Mouse (Mus musculus): ENCODE results near the gene Olfr1375.
"Not testable (repeated sequence)": the region's sequence is repeated elsewhere in the genome, so short reads cannot be mapped to it uniquely, and the experiment has no call there.

The Olfr1375 gene

GRCm38 (mm10) chr11:51047809-51048208 is at the start of gene Olfr1375:
TSS of gene Olfr1375 (plus strand) at chr11:51048109.
- DNase-seq (ENCODE audit: low read depth, low spot score) = not testable (repeated sequence)

DNA sequence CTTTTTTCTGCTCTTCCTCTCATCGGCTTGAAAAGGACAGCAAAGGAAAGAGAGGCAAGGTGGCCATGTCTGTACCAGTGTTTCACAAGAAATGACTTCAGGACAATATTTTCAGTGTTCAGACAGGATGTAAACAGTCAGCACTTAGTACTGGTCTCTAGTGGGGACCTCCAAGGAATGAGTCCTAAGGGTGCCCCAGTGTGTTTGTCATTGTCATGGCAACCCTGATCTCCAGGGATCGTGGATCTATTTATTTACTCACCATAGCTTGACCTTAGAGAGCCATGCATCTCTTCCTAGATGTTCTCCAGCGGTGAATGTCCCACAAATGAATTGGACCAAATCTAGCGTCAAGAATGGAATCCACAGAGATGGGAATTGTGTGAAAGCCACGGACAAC is 44.6 kb upstream of the Olfr1375 start, which contains the start of gene Olfr51:
Gene Olfr51, plus strand, starts transcription at position 301 of the 400 bp plus-strand sequence.
- no peak for DNase-seq (ENCODE audit: low read depth, low spot score)

DNA sequence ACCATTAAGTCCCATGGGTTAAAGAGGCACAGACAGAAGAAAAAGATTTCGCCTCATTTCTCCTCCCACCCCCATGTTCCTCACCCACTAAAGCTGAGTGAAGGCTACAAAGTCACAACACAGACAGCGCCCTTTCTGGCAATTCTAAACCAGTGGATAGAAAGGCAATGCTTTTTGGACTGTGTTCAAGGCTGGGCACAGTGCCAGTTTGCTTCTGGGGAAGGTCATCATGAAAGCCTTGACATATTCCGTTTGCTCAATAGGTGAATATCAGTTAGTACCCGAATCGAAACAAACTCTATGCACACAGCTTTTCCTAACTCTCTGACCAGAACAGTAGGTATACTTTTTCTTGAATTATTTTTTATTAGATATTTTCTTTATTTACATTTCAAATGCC is 36.1 kb upstream of the Olfr1375 start:
- DNase-seq (ENCODE audit: low read depth, low spot score) = no peak

DNA sequence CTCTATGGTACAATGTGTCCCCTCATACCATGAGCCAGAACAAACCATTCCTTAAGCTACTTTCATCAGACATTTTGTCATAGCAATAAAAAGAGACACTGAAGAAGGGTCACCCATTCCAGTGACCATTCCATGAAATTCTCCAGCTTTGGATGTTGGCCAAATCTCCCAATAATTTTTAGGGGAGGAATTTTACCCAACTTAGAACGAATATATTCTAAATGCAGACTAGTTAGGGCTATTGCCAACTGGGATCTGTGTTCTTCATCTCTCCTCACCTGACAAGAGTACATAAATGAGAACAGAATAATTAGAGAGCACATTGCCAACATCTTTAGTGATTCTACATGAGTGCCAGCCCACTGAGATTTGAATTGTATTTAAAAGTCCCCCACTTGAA is 34.0 kb upstream of the Olfr1375 start, which contains the start of gene Olfr54:
Gene Olfr54, plus strand, starts transcription at position 301 of the 400 bp plus-strand sequence.
- DNase-seq (ENCODE audit: low read depth, low spot score) = no peak

GRCm38 (mm10) chr11:51016341-51016740 is 31.6 kb upstream of the Olfr1375 start:
- DNase-seq (ENCODE audit: low read depth, low spot score) = no peak

DNA sequence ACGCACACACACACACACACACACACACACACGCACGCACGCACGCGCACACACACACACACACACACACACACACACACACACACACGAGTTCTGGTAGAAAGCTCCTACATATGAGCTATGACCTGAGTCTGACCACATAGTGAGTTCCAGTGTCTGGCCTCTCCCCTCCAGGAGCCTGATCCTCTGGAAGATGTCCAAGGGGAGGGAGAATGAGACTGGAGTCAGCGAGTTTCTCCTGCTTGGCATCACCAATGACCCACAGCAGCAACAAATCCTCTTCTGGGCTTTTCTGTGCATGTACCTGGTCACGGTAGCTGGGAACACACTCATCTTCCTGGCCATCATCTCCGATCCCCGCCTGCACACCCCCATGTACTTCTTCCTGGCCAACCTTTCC is 21.1 kb upstream of the Olfr1375 start:
- DNase-seq (ENCODE audit: low read depth, low spot score) = not testable (repeated sequence)

GRCm38 (mm10) chr11:51029381-51029780 is 18.5 kb upstream of the Olfr1375 start:
- not testable (repeated sequence) for DNase-seq (ENCODE audit: low read depth, low spot score)

- no peak for DNase-seq (ENCODE audit: low read depth, low spot score)
Observed at GRCm38 (mm10) chr11:51030225-51030624, 17.7 kb upstream of the Olfr1375 start.

- peak; percentile 24 for DNase-seq (ENCODE audit: low read depth, low spot score)
Observed at GRCm38 (mm10) chr11:51032851-51033250, 15.1 kb upstream of the Olfr1375 start.

DNA sequence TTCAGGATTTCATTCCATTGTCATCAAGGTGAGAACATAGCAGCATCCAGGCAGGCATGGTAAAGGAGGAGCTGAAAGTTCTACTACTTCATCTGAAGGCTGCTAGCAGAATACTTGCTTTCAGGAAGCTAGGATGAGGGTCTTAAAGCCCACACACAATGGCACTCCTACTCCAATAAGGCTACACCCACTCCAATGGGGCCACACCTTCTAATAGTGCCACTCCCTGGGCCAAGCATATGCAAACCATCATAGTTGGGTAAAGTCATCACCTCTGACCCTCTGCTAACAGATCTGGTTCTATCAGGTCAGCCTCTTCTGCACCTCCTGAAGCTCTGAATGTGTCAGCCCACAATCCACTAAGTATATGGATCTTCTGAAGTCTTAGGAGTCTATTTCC is 13.8 kb upstream of the Olfr1375 start:
- DNase-seq (ENCODE audit: low read depth, low spot score) = not testable (repeated sequence)

- no peak for DNase-seq (ENCODE audit: low read depth, low spot score)
Observed at GRCm38 (mm10) chr11:51035951-51036350, 12.0 kb upstream of the Olfr1375 start.

GRCm38 (mm10) chr11:51044776-51045175 is 3.1 kb upstream of the Olfr1375 start:
- DNase-seq (ENCODE audit: low read depth, low spot score) = not testable (repeated sequence)

DNA sequence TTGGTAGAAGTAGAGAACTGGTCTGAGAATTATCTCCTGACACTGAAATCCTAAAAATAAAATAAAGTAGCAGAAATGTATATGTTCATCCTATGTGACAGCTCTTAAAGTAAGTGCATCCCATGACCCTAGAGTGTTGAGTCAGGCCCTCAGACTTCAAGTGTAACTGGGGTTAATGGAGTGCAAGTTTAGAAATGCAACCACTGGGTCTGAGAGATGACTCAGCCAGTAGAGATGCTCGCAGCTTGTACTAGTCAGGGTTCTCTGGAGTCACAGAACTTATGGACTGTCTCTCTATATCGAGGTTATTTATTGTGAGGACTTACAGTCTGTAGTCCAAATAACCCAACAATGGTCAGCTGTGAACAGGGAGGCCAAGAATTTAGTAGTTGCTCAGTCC is 3.8 kb downstream of the Olfr1375 start:
- no peak for DNase-seq (ENCODE audit: low read depth, low spot score)

DNA sequence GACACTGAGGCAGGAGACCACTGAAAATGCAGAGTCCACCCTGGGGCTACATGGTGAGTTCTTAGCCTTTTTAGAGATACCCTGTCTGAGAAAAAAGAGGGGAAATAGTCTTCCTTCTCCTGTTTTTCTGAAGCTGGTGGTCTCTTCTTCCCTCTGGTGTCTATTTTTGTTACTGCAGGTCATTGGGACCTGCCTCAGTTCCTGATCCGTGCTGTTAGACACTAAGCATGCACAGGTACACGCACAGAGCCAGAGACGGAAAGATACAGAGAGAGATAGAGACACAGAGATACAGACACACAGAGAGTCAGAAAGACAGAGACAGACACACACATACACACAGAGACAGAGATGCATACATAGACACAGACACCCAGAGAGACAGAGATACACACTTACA is 5.3 kb downstream of the Olfr1375 start:
- DNase-seq (ENCODE audit: low read depth, low spot score) = peak; percentile 43

DNA sequence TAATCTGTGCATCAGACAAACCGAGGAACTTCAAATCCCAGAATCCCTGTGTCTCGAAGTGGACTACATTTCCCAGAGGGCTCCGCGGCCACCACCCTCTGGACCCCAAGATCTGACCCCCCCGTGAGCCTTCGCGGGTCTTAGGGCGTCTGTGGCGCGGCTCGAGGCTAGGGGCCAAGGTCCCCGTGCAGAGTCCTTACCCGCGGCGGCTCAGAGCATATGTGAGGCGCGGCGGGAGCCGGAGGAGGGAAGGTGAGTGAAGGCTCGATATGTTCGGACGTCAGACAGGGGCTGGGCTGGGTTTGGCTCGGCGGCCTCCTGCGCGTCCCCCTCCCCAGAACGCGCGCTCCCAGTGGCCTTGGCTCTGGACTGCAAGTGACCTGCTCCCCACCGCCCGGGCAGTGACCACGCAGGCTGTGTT is 11.3 kb downstream of the Olfr1375 start, which contains the start of gene Zfp354a:
Gene Zfp354a, plus strand, starts transcription at position 107 of the 421 bp plus-strand sequence.
- peak; percentile 11 for DNase-seq (ENCODE audit: low read depth, low spot score)

GRCm38 (mm10) chr11:51059640-51060039 is 11.7 kb downstream of the Olfr1375 start:
- DNase-seq (ENCODE audit: low read depth, low spot score) = no peak

DNA sequence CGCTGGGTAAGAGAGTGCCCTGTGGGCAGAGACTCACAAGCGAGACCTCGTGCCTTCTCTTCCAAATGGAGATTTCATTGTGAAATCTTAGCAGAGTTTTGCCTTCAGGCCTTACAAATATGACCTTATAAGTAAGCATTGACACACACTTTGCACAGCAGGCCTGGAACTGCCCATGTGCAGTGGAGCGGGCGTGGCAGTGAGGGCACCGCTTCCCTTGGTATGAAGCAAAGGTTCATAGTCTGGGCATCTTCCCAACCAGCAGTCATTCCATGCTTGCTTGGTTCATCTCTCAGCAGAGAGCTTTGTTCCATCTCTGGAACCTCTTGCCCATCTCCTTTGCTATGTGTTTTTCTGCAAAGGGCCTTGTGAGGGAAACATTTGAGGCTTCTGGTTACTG is 13.1 kb downstream of the Olfr1375 start:
- DNase-seq (ENCODE audit: low read depth, low spot score) = no peak

GRCm38 (mm10) chr11:51063276-51063675 is 15.4 kb downstream of the Olfr1375 start:
- DNase-seq (ENCODE audit: low read depth, low spot score) = no peak

DNA sequence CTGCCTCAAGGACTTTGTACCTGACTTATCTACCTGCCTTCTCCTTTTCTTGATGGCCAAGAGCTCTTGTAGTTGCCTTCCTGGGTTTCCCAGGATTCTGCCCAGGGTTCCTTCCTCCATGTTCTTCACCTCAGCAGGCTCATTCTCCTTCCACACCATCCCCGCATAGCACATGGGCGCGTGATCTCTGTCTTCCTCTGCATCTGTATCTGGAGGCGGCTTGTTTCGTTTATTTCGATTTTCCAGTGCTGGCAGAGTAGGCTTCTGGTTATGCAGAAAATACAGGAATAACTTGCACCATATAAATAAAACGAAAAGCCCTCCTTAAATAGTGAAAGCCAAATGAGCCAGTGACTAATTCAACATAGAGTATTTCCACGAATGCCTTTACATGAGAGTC is 15.9 kb downstream of the Olfr1375 start:
- DNase-seq (ENCODE audit: low read depth, low spot score) = no peak

DNA sequence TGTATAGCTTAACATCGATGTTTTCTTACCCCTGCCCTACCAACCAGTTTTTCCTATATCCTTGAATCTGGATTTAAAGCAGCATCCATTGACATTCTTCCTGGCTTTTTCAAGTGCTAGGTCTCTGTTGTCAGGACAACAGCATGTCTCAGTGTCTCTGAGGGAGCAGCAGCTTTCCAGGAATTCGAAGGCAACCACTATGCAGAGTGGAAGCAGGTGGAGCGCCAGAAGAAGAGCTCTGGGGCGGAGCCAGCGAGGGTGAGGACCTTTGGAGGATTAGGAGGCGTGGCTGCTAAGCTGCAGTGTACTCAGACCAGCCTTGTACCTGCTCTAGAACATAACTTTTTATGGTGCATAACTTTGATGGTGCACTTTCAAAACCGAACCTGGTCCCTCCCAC is 36.6 kb downstream of the Olfr1375 start:
- DNase-seq (ENCODE audit: low read depth, low spot score) = peak; percentile 42

- DNase-seq (ENCODE audit: low read depth, low spot score) = no peak
Observed at GRCm38 (mm10) chr11:51085269-51085668, 37.4 kb downstream of the Olfr1375 start.

Data from WW6 (cell line).